Mouse (Mus musculus): ENCODE data around the gene Arhgap15. TPM values are rescaled to one million over a fixed set of nuclear protein-coding genes. Genes with fewer than 3 reads are reported as not detected.

Gene Arhgap15
- polyA plus RNA-seq, 1 experiment = 4.8 TPM

- H3K4me1 ChIP-seq (ENCODE audit: control insufficient read depth, insufficient read depth, insufficient read length) = no peaks in the 10 kb centered on the region
- no peak for DNase-seq (ENCODE audit: low read depth in 1 of 2, low spot score in 2 of 2)
- no peaks in the 10 kb centered on the region for H3K27me3 ChIP-seq (ENCODE audit: control insufficient read depth, insufficient read depth, low read length)
- TF ChIP-seq POLR2A (IDR thresholded peaks at IDR 0.05; ENCODE audit: low read depth, low read length) = no peak
- no peak for TF ChIP-seq CTCF (IDR thresholded peaks at IDR 0.05; ENCODE audit: extremely low read depth, insufficient read depth, insufficient read length, insufficient replicate concordance)
- H3K27ac ChIP-seq (ENCODE audit: insufficient read depth, low read length) = no peak overlapping the region
- no peak overlapping the region for H3K4me3 ChIP-seq (ENCODE audit: extremely low read depth, insufficient read depth, insufficient read length)
- H3K36me3 ChIP-seq (ENCODE audit: control insufficient read depth, insufficient read depth, low read length) = no peaks in the 10 kb centered on the region; the same call in 1 of the 2 replicates
- WGBS = 90% methylated on average over 8 of the region's 8 CpGs
Measured at GRCm38 (mm10) chr2:44393789-44394188, 645.2 kb downstream of the Arhgap15 start.

DNA sequence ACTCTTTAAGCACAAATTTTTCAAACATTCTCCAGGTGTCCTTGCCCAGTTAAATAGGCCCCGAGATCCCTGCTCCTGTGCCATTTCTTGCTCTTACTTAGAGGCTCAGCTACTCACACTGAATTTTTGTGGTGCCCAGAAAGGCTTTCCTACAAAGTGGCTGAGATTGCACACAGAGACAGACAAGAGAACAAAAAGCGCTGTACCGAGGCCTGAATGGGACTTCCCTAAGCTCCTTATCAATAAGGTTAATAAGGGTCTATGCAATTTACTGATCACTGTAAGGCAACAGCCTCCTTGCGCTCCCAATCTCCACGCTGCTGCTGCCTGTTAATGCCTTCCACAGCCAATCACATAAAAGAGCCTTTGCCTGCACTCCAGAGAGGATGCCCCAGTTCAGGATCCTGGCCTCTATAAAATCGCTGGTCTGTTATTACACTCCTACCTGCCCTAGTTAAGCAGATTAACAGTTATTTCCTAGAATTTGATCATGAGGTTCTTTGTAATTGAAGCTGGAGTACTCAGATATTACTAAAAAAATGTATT, 646.4 kb downstream of the Arhgap15 start:
- no peak for DNase-seq (ENCODE audit: low read depth in 1 of 2, low spot score in 2 of 2)
- WGBS = 89% methylated on average over 6 of the region's 6 CpGs
- TF ChIP-seq POLR2A (IDR thresholded peaks at IDR 0.05; ENCODE audit: low read depth, low read length) = no peak
- TF ChIP-seq CTCF (IDR thresholded peaks at IDR 0.05; ENCODE audit: extremely low read depth, insufficient read depth, insufficient read length, insufficient replicate concordance) = no peak
- Histone ChIP-seq H3K27ac (ENCODE audit: insufficient read depth, low read length) (no peak overlapping the region), H3K4me3 (ENCODE audit: extremely low read depth, insufficient read depth, insufficient read length) (no peak overlapping the region), H3K4me1 (ENCODE audit: control insufficient read depth, insufficient read depth, insufficient read length) (no peaks in the 10 kb centered on the region), H3K36me3 (ENCODE audit: control insufficient read depth, insufficient read depth, low read length) (no peaks in the 10 kb centered on the region), H3K27me3 (ENCODE audit: control insufficient read depth, insufficient read depth, low read length) (no peaks in the 10 kb centered on the region)

GRCm38 (mm10) chr2:44395577-44395976, 647.0 kb downstream of the Arhgap15 start:
- H3K27ac ChIP-seq (ENCODE audit: insufficient read depth, low read length) = no peak overlapping the region
- no peak for DNase-seq (ENCODE audit: low read depth in 1 of 2, low spot score in 2 of 2)
- no peaks in the 10 kb centered on the region for H3K27me3 ChIP-seq (ENCODE audit: control insufficient read depth, insufficient read depth, low read length)
- no peaks in the 10 kb centered on the region for H3K36me3 ChIP-seq (ENCODE audit: control insufficient read depth, insufficient read depth, low read length)
- TF ChIP-seq POLR2A (IDR thresholded peaks at IDR 0.05; ENCODE audit: low read depth, low read length) (no peak), CTCF (IDR thresholded peaks at IDR 0.05; ENCODE audit: extremely low read depth, insufficient read depth, insufficient read length, insufficient replicate concordance) (no peak)
- no peaks in the 10 kb centered on the region for H3K4me1 ChIP-seq (ENCODE audit: control insufficient read depth, insufficient read depth, insufficient read length)
- no peak overlapping the region for H3K4me3 ChIP-seq (ENCODE audit: extremely low read depth, insufficient read depth, insufficient read length)
- WGBS = 88% methylated on average over 2 of the region's 2 CpGs

GRCm38 (mm10) chr2:44397209-44397608, 648.6 kb downstream of the Arhgap15 start:
- Histone ChIP-seq H3K36me3 (ENCODE audit: control insufficient read depth, insufficient read depth, low read length) (no peaks in the 10 kb centered on the region), H3K4me3 (ENCODE audit: extremely low read depth, insufficient read depth, insufficient read length) (no peak overlapping the region), H3K4me1 (ENCODE audit: control insufficient read depth, insufficient read depth, insufficient read length) (no peaks in the 10 kb centered on the region), H3K27ac (ENCODE audit: insufficient read depth, low read length) (no peak overlapping the region), H3K27me3 (ENCODE audit: control insufficient read depth, insufficient read depth, low read length) (no peaks in the 10 kb centered on the region)
- no peak for DNase-seq (ENCODE audit: low read depth in 1 of 2, low spot score in 2 of 2)
- TF ChIP-seq CTCF (IDR thresholded peaks at IDR 0.05; ENCODE audit: extremely low read depth, insufficient read depth, insufficient read length, insufficient replicate concordance) (no peak), POLR2A (IDR thresholded peaks at IDR 0.05; ENCODE audit: low read depth, low read length) (no peak)
- WGBS = 80% methylated on average over 1 of the region's 1 CpGs

DNA sequence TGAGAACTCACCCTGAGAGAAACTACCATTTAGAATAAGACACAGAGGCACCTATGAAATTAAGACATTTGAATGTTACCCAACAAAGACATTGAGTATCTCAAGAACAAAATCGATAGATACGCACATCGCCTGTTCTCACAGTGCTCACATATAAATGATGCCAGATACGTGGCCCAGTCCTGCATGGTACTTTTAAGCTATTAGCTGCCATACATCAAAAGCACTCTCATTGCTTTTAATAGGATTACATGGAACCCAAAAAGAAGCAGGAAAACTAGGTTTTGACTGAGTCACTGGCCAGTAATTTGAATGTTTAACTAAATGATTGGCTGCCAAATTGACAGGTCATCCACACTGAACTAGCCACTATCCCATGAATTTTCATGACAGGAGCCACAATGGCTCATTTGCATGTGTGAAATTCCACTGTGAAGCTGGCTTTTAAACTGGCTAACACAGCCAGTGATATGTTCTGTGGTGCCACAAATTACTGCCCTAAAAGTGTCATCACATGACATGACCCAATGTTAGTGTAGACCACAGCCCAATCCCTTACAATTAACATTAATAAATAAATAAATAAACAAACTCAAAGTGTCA, 649.2 kb downstream of the Arhgap15 start:
- Histone ChIP-seq H3K4me3 (ENCODE audit: extremely low read depth, insufficient read depth, insufficient read length) (no peak overlapping the region), H3K27ac (ENCODE audit: insufficient read depth, low read length) (no peak overlapping the region), H3K27me3 (ENCODE audit: control insufficient read depth, insufficient read depth, low read length) (no peaks in the 10 kb centered on the region), H3K36me3 (ENCODE audit: control insufficient read depth, insufficient read depth, low read length) (no peaks in the 10 kb centered on the region), H3K4me1 (ENCODE audit: control insufficient read depth, insufficient read depth, insufficient read length) (no peaks in the 10 kb centered on the region)
- no peak for DNase-seq (ENCODE audit: low read depth in 1 of 2, low spot score in 2 of 2)
- WGBS = 96% methylated on average over 4 of the region's 4 CpGs
- TF ChIP-seq CTCF (IDR thresholded peaks at IDR 0.05; ENCODE audit: extremely low read depth, insufficient read depth, insufficient read length, insufficient replicate concordance) (no peak), POLR2A (IDR thresholded peaks at IDR 0.05; ENCODE audit: low read depth, low read length) (no peak)

DNA sequence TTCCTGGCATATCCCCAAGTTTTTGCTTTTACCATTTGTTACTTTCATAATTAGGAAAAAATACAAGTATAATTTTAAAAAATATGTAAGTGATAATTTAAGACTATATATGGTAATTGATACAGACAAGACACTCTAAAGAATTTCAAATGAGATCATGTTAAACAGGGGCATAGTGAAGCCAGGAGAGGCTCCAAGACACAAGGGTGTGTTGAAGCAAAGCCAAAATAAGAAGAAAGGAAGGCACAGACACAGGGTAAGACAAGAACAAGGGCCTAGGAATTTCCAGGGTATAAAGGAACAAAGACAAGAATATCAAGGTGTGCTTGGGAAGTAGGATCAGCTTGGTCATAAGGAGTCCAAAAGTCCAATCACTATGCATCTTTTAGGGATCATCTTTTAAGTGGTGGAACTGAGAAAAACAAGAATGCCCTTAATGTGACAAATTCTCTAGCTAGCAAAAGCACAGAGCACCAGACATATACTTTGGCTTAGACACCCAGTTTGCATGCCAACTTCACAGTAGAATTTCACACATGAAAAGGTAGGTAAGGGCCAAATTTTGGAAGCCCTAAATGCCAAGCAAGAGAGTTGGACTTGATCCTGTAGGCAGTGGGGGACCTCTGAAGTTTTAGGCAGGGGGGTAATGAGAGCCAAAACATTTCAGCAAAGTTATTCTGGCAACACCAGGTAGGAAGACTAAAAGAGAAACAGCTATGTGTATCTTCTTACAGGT, 650.7 kb downstream of the Arhgap15 start:
- Histone ChIP-seq H3K4me3 (ENCODE audit: extremely low read depth, insufficient read depth, insufficient read length) (no peak overlapping the region), H3K27ac (ENCODE audit: insufficient read depth, low read length) (no peak overlapping the region), H3K4me1 (ENCODE audit: control insufficient read depth, insufficient read depth, insufficient read length) (no peaks in the 10 kb centered on the region), H3K36me3 (ENCODE audit: control insufficient read depth, insufficient read depth, low read length) (no peaks in the 10 kb centered on the region), H3K27me3 (ENCODE audit: control insufficient read depth, insufficient read depth, low read length) (no peaks in the 10 kb centered on the region)
- DNase-seq (ENCODE audit: low read depth in 1 of 2, low spot score in 2 of 2) = no peak
- TF ChIP-seq POLR2A (IDR thresholded peaks at IDR 0.05; ENCODE audit: low read depth, low read length) = no peak
- no peak for TF ChIP-seq CTCF (IDR thresholded peaks at IDR 0.05; ENCODE audit: extremely low read depth, insufficient read depth, insufficient read length, insufficient replicate concordance)
